In genomic region chr1:88586823-88587820, GRCm38 (mm10) we compare ENCODE assay signal across 9 mouse cellular contexts.
A peak's percentile ranks its signal among the peaks of the same experiment; 100 is the strongest.
DNase-seq lines count a peak whose midpoint lies in the region; ATAC-seq and TF ChIP-seq lines count a peak whose summit lies in the region.
"Had no signal": no experiment of that assay in that cellular context is flagged by ENCODE, and none has a peak within 500 bp of the region (broad histone marks: within the 10 kb centered on the region; RNA-seq: fewer than 3 reads in every experiment).

No protein-coding gene starts in this region.

- TF ChIP-seq EP300 in heart, postnatal 0 days (IDR thresholded peaks at IDR 0.05; ENCODE audit: low read depth): no peak

- no peaks in the 10 kb centered on the region for H3K4me1 ChIP-seq in heart, postnatal 0 days (ENCODE audit: control insufficient read depth, insufficient read depth)
- peaks cover 45% of the 10 kb centered on the region for H3K4me1 ChIP-seq in megakaryocyte, embryonic 14.5 days

- DNase-seq in kidney, postnatal 10 days: peak; percentile 49
- no peak for DNase-seq in kidney, adult 11 months
- peak; percentile 35 for DNase-seq in NIH3T3 (ENCODE audit: low read depth)
- no peak for DNase-seq in heart, postnatal 0 days (ENCODE audit: low spot score)
- no peak for DNase-seq in gastrocnemius, postnatal 10 days
- no peak for DNase-seq in embryo, embryonic 10 days (ENCODE audit: low spot score)
- DNase-seq in gastrocnemius, adult 18-20 months (ENCODE audit: low spot score): no peak

- no peak for ATAC-seq in heart, postnatal 0 days (ENCODE audit: insufficient read depth, low read depth)

- no peak overlapping the region for H3K4me2 ChIP-seq in heart, postnatal 0 days (ENCODE audit: low read depth, low read length)

- TF ChIP-seq CTCF in heart, postnatal 0 days (IDR thresholded peaks at IDR 0.05; ENCODE audit: low read depth): no peak

- no peak overlapping the region for H3K4me3 ChIP-seq in heart, postnatal 0 days (ENCODE audit: low read depth, low read length)
- peak overlapping the region; percentile 78 for H3K4me3 ChIP-seq in megakaryocyte, embryonic 14.5 days (replicated peaks)

- H3K27ac ChIP-seq in heart, postnatal 0 days (ENCODE audit: low read depth): peak overlapping the region; percentile 38; the same call in 1 of the 2 replicates
- H3K27ac ChIP-seq: kidney, postnatal 0 days had no signal

- 53% methylated on average over 13 of the region's 13 CpGs for WGBS in heart, postnatal 0 days

- H3K27me3 ChIP-seq in heart, postnatal 0 days (ENCODE audit: control insufficient read depth, insufficient read depth, low read length): no peaks in the 10 kb centered on the region
- peaks cover 51% of the 10 kb centered on the region for H3K27me3 ChIP-seq in megakaryocyte, embryonic 14.5 days (replicated peaks)

- H3K9me3 ChIP-seq in heart, postnatal 0 days (replicated peaks; ENCODE audit: control insufficient read depth, low read length): no peaks in the 10 kb centered on the region
- no peaks in the 10 kb centered on the region; the same call in 1 of the 2 replicates for H3K9me3 ChIP-seq in megakaryocyte, embryonic 14.5 days

- H3K36me3 ChIP-seq in heart, postnatal 0 days (replicated peaks; ENCODE audit: control insufficient read depth, insufficient read depth, low read length): no peaks in the 10 kb centered on the region
- no peaks in the 10 kb centered on the region for H3K36me3 ChIP-seq in megakaryocyte, embryonic 14.5 days (replicated peaks; ENCODE audit: low read length)

- H3K9ac ChIP-seq in heart, postnatal 0 days (replicated peaks; ENCODE audit: low read depth, low read length): no peak overlapping the region

Comparison
In these comparisons a context has a peak if more than half of its experiments do, and no peak if none do; other contexts are left out.
1. DNase-seq: peak in kidney, postnatal 10 days (single experiment) and NIH3T3 (single experiment); none in kidney, adult 11 months (single experiment), heart, postnatal 0 days (single experiment), gastrocnemius, postnatal 10 days (single experiment), embryo, embryonic 10 days (single experiment) and gastrocnemius, adult 18-20 months (single experiment).